Mouse (Mus musculus) embryonic fibroblast, embryonic 13.5 days (primary cell): ENCODE measurements around the gene Emilin1.

ENCODE experiments used
- CTCF ChIP-seq: IDR thresholded peaks from 2 replicates; pipeline ENCODE4 v1.5.1; 2011; ENCODE audit warnings: mild to moderate bottlenecking, control low read depth, low read length, moderate library complexity, borderline replicate concordance; ENCODE audit not compliant: insufficient read depth
- POLR2A ChIP-seq: IDR thresholded peaks from 2 replicates; pipeline ENCODE4 v1.6.1; 2011; ENCODE audit warnings: low read depth, mild to moderate bottlenecking, control low read depth, low read length, moderate library complexity

DNA sequence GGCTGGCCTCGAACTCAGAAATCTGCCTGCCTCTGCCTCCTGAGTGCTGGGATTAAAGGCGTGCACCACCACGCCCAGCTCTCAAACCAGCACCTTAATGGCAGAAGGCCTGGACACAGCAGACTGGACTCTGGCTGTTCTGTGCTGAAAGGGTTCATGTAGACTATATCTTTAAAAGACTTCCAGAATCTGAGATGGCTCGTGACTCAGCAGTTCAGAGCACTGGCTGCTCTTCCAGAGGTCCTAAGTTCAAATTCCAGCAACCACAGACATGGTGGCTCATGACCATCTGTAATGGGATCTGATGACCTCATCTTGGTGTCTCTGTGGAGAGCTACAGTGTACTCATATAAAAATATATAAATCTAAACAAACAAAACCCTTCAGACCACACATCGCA lies 11.3 kb upstream of the Emilin1 start:
- TF ChIP-seq POLR2A (no peak), CTCF (no peak)
